Mouse (Mus musculus) liver, embryonic 15.5 days (tissue): Measurements from ENCODE around the gene Ermard. TPM values are rescaled to one million over a fixed set of nuclear protein-coding genes. Genes with fewer than 3 reads are reported as not detected.
A peak's percentile ranks its signal among the peaks of the same experiment; 100 is the strongest.

Experiments
- ATAC-seq: fragments of 200-750 bp; cut with Nextera tagmentation; 2 replicates; pipeline ENCODE4 v1.8.0; 2017; ENCODE audit warnings: moderate number of reproducible peaks, mild to moderate bottlenecking, moderate library complexity; ENCODE audit not compliant: insufficient read depth
- H3K27ac ChIP-seq: fragments of 300-500 bp; sonication (generic); replicated peaks from 2 replicates; pipeline ENCODE4 v1.5.1; 2015; ENCODE audit warnings: mild to moderate bottlenecking, inconsistent platforms
- H3K27me3 ChIP-seq: fragments of 300-500 bp; sonication (generic); 2 replicates; pipeline ENCODE4 v1.6.1; 2015; ENCODE audit warnings: mild to moderate bottlenecking, inconsistent platforms
- H3K36me3 ChIP-seq: fragments of 300-500 bp; sonication (generic); replicated peaks from 2 replicates; pipeline ENCODE4 v1.6.1; 2015; ENCODE audit warnings: moderate library complexity, mild to moderate bottlenecking, inconsistent platforms
- H3K4me1 ChIP-seq: fragments of 300-500 bp; sonication (generic); replicated peaks from 2 replicates; pipeline ENCODE4 v1.6.1; 2015; ENCODE audit warnings: inconsistent platforms
- H3K4me2 ChIP-seq: fragments of 300-500 bp; sonication (generic); 2 replicates; pipeline ENCODE4 v1.6.1; 2015; ENCODE audit warnings: moderate library complexity, mild to moderate bottlenecking, inconsistent platforms
- H3K4me3 ChIP-seq: fragments of 300-500 bp; sonication (generic); replicated peaks from 2 replicates; pipeline ENCODE4 v1.5.1; 2015; ENCODE audit warnings: mild to moderate bottlenecking, inconsistent platforms
- H3K9ac ChIP-seq: fragments of 300-500 bp; sonication (generic); 2 replicates; pipeline ENCODE4 v1.6.1; 2015; ENCODE audit warnings: moderate library complexity, mild to moderate bottlenecking, inconsistent platforms
- H3K9me3 ChIP-seq: fragments of 300-500 bp; sonication (generic); replicated peaks from 2 replicates; pipeline ENCODE4 v1.6.1; 2016; ENCODE audit warnings: inconsistent platforms
- WGBS: fragments of 180-500 bp; shearing (Covaris S2); methylation state at CpG from one replicate; pipeline ENCODE4 v1.1.7; 2015; ENCODE audit warnings: mixed read lengths; ENCODE audit not compliant: insufficient replicate concordance; 5-methylcytosine and 5-hydroxymethylcytosine counted together
- polyA plus RNA-seq: library from polyadenylated mRNA; unstranded; fragments of >200 nt; fragmentation: Nextera tagmentation; extraction: Ambion mirVana; gene quantifications from 2 replicates; pipeline ENCODE4 v1.2.1, GENCODE M21; 2015

Gene Ermard
- polyA plus RNA-seq, 1 experiment from 2014 or later = 23.9 TPM

DNA sequence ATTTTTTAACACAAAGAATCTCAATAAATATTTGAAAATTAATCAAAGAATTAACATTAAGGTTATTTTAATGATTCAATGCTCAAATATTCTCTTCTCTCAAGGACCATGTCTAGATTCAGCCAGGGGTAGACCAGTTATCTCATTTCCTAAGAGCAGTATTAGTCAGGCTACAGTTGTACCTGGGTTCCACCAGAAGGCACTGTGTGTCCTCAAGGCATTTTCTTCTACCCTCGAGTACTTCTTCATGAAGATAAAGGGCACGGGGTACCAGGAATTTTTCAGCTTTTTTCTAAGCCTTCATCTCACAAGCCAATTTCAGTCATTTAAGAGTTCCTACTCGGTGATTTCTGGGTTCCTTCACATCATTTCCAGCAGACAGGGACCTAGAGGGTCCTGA is 50.7 kb downstream of the Ermard start:
- WGBS = 49% methylated on average over 3 of the region's 3 CpGs

DNA sequence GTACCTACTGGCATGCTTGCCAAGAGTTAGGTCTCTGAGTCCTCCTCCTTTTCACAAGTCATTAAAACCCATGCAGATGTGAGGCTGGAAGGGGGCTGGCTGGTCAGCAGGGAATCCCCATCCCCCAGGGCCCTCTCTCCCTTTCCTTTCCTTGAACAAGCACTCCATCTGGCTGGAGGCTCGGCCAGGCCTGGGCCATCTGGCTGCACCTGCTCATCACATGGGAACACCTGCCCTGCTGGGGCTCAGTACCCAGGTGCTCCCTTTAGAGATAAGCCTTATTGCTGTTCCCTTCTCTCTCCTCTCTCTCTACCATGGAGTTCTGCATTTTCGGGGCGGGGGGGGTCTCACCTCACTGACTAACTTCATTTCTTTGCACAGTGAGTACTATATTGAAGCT is 52.5 kb downstream of the Ermard start:
- H3K9me3 ChIP-seq = no peaks in the 10 kb centered on the region
- H3K4me2 ChIP-seq = no peak overlapping the region
- WGBS = 33% methylated on average over 3 of the region's 3 CpGs
- no peak overlapping the region for H3K4me3 ChIP-seq
- no peak for ATAC-seq
- no peak overlapping the region for H3K27ac ChIP-seq
- H3K9ac ChIP-seq = no peak overlapping the region
- no peaks in the 10 kb centered on the region for H3K36me3 ChIP-seq
- H3K27me3 ChIP-seq = peaks cover 7% of the 10 kb centered on the region; the same call in 1 of the 2 replicates
- H3K4me1 ChIP-seq = peaks cover under 1% of the 10 kb centered on the region; the same call in 1 of the 2 replicates

More for the DNA sequence above, 50.7 kb downstream of the Ermard start:
- H3K4me3 ChIP-seq = no peak overlapping the region
- no peaks in the 10 kb centered on the region for H3K9me3 ChIP-seq
- H3K27ac ChIP-seq = no peak overlapping the region
- no peaks in the 10 kb centered on the region for H3K36me3 ChIP-seq
- no peak overlapping the region for H3K4me2 ChIP-seq
- H3K4me1 ChIP-seq = peaks cover 11% of the 10 kb centered on the region
- no peak for ATAC-seq
- no peak overlapping the region for H3K9ac ChIP-seq
- H3K27me3 ChIP-seq = peaks cover 9% of the 10 kb centered on the region; the same call in 1 of the 2 replicates

DNA sequence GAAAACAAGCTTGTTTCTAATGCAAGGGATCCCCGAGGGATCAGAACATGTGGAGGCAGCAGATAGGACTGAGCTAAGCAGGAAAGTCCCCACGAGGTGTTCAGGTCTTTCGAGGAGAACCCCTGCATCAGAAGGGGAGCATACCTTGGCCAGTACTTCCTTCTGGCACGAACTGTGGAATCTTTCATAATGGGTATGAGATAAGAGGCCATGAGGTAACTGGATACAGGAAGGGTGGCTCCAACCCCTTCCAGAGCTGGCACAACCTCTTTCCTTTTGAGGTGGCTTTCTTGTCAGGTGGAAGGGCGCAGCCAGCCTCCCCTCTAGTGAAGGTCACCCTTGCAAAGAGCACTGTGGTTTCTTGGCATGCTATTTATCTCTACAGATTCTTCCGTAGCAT is 55.8 kb downstream of the Ermard start:
- no peak overlapping the region for H3K9ac ChIP-seq
- no peaks in the 10 kb centered on the region for H3K9me3 ChIP-seq
- H3K36me3 ChIP-seq = no peaks in the 10 kb centered on the region
- no peak overlapping the region for H3K27ac ChIP-seq
- H3K4me2 ChIP-seq = no peak overlapping the region
- H3K4me3 ChIP-seq = no peak overlapping the region
- H3K4me1 ChIP-seq = no peaks in the 10 kb centered on the region
- ATAC-seq = no peak
- H3K27me3 ChIP-seq = peaks cover 4% of the 10 kb centered on the region; the same call in 1 of the 2 replicates
- 48% methylated on average over 6 of the region's 6 CpGs for WGBS

DNA sequence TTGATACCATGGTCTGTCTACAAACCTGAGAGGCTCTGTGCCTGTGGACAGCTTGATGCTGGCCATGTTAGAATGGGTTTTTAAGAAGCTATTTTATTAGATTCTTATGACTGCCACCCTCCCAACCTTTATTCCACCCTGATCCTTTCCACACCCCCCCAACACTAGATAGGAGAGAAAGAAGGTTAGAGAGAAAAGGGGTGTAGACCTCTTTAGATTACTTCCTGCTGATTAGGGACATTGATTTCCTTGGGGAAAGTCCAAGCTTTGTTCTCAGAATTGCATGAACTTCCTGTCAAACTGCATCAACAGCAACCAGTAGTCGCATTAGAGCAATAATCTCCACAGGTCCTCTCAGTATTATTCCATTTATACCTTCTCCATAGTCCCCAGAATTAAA is 57.7 kb downstream of the Ermard start:
- WGBS = 36% methylated on average over 1 of the region's 1 CpGs
- no peaks in the 10 kb centered on the region for H3K36me3 ChIP-seq
- no peaks in the 10 kb centered on the region for H3K9me3 ChIP-seq
- H3K4me3 ChIP-seq = no peak overlapping the region
- H3K4me2 ChIP-seq = no peak overlapping the region
- no peak overlapping the region for H3K9ac ChIP-seq
- H3K27ac ChIP-seq = no peak overlapping the region
- H3K4me1 ChIP-seq = no peaks in the 10 kb centered on the region
- no peak for ATAC-seq
- no peaks in the 10 kb centered on the region for H3K27me3 ChIP-seq

DNA sequence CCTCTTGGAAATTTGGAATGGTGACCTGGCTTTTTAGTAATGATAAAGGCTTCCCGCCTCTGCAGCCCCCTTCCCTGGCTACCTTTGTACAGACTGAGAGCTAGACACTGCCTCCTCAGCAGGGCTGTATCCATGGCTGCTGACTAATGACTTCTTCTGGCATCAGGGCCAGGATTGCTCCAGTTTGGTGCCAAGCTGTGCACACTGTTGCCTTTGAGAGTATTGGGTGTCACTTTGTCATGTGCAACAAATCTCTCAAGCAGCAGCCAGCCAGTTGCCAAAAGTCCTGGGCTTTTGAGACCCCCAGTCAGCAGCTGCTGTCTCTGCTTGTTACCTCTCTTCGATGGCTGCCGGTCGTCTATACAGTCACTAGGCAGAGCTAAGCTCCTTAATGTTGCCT is 60.3 kb downstream of the Ermard start:
- Histone ChIP-seq H3K4me1 (no peaks in the 10 kb centered on the region), H3K4me2 (no peak overlapping the region), H3K4me3 (no peak overlapping the region), H3K9ac (no peak overlapping the region), H3K27ac (no peak overlapping the region), H3K27me3 (no peaks in the 10 kb centered on the region), H3K36me3 (no peaks in the 10 kb centered on the region), H3K9me3 (no peaks in the 10 kb centered on the region)
- no peak for ATAC-seq
- WGBS = 67% methylated on average over 4 of the region's 4 CpGs

DNA sequence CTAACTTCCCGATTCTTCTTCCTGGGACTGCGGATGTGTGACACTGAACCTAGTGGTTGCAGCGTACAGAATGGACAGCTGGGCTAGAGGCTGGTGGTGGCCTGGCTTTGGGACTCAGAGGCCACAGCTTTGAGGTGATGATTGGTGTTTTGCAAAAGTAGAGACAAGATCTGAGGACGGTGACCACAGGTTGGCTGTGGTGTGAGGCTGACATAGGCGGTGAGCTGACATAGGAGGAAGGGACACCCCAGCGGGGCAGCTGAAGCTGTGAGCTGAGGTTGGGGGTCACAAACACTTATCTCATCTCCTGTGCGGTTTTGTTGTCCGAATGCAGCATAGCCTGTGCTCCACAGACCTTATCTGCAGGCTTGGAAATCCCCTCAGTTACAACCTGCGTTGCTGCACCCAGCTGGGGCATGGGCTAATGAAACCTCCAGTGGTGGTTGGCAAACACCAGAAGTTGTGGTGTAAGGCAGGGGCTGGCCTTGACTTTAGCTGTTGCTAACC is 66.2 kb downstream of the Ermard start:
- Histone ChIP-seq H3K9ac (no peak overlapping the region), H3K4me3 (no peak overlapping the region), H3K27me3 (peaks cover 4% of the 10 kb centered on the region; the same call in 1 of the 2 replicates), H3K4me1 (no peaks in the 10 kb centered on the region), H3K36me3 (no peaks in the 10 kb centered on the region), H3K27ac (no peak overlapping the region), H3K4me2 (no peak overlapping the region), H3K9me3 (no peaks in the 10 kb centered on the region)
- peak; percentile 12; the same call in 1 of the 2 replicates for ATAC-seq
- WGBS = 36% methylated on average over 9 of the region's 9 CpGs

DNA sequence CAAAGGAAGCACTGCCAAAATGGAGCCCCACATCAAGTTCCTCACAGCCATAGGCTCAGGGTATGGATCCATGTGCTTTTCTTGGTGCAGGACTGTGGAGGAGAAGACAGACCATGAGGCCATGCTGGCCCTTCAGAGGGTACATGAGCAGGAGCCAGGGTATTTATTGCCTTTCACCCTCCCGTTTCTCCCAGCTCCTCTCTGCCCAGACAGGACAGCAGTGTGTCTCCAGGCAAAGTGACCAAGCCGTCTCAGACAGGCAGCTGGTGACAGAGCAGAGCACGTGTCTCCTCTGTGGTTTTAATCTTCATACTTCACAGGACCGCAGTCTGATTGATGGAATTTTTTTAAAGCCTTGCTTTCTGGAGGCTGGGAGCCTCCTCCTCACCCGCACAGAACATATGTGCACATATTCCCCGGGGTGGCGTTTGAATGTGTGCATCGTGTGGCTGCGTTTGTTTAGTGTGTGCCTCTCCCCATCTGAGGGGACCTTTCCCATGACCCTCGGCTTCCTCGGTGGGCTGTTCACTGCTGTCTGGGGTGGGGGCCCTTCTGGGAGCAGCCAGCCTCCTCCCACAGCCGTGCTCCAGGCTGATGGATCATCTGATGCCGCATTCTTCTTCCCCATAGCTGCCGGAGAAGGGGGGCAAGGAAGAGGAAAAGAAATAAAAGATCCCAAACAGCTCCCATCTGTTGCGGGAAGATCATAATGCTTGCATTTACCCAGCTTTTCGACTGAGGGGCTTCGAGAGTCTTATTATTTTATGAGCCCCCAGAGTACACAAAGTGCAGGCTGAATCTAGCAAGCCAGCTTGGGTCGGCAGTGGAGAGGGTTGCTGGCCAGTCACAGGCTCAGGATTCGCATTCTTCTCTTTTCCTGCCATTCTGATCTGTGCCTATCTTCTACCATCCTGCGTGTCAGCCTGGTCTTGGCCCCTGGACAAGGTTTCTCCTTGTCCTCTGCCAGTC is 67.7 kb downstream of the Ermard start:
- Histone ChIP-seq H3K4me2 (no peak overlapping the region), H3K4me1 (no peaks in the 10 kb centered on the region), H3K4me3 (no peak overlapping the region), H3K27ac (no peak overlapping the region), H3K36me3 (no peaks in the 10 kb centered on the region), H3K9ac (no peak overlapping the region), H3K9me3 (no peaks in the 10 kb centered on the region), H3K27me3 (peaks cover 4% of the 10 kb centered on the region; the same call in 1 of the 2 replicates)
- no peak for ATAC-seq
- 48% methylated on average over 20 of the region's 20 CpGs for WGBS

DNA sequence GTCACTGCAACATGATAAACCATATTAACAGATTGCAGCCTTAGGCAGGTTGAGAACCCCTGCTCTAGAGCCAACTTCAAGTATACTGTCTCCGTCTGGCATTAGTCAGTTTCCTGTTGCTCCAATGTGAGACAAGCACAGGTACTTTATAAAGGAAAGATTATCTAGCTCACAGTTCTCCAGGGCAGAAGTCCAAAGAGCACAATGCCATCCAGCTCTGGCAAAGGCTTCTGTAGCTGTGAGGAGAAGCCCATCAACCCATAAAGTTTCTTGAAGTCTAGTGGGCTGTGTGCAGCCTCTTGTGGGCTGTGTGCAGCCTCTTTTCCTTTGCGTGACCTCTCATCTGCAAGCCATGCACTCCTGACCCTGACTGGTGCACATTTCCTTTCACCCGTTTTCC is 74.5 kb downstream of the Ermard start:
- WGBS = 66% methylated on average over 3 of the region's 3 CpGs
- no peaks in the 10 kb centered on the region for H3K4me1 ChIP-seq

GRCm38 (mm10) chr17:15120096-15120495 is 79.1 kb downstream of the Ermard start:
- no peak for ATAC-seq
- no peak overlapping the region for H3K9ac ChIP-seq

More for the DNA sequence above, 74.5 kb downstream of the Ermard start:
- no peak for ATAC-seq
- H3K4me2 ChIP-seq = no peak overlapping the region
- H3K9ac ChIP-seq = no peak overlapping the region
- no peaks in the 10 kb centered on the region for H3K36me3 ChIP-seq
- H3K27me3 ChIP-seq = no peaks in the 10 kb centered on the region
- H3K9me3 ChIP-seq = no peaks in the 10 kb centered on the region
- no peak overlapping the region for H3K4me3 ChIP-seq
- H3K27ac ChIP-seq = no peak overlapping the region

DNA sequence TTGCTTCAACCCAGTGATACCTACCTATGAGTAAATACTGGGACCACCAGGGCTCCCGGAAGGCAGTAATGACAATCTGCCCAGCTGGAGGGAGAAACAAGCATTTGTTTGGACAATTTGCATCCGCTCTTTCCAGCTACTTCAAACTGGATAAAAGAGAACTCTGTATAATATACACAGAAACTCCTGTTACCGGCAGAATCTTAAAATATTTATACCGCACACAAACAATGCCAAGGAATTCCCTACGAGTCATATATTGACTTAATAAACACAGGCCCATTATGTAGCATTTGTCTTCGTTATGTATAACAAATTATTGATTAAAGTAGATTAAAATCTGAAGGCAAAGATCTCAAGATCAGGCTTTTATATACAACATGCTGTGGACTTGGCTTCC is 79.6 kb downstream of the Ermard start:
- H3K9ac ChIP-seq = no peak overlapping the region
- no peaks in the 10 kb centered on the region for H3K27me3 ChIP-seq
- no peak overlapping the region for H3K27ac ChIP-seq
- 71% methylated on average over 6 of the region's 6 CpGs for WGBS
- no peak overlapping the region for H3K4me3 ChIP-seq
- H3K9me3 ChIP-seq = no peaks in the 10 kb centered on the region
- no peak overlapping the region for H3K4me2 ChIP-seq
- no peaks in the 10 kb centered on the region for H3K4me1 ChIP-seq
- no peak for ATAC-seq
- H3K36me3 ChIP-seq = no peaks in the 10 kb centered on the region

More at GRCm38 (mm10) chr17:15120096-15120495, 79.1 kb downstream of the Ermard start:
- Histone ChIP-seq H3K27ac (no peak overlapping the region), H3K36me3 (no peaks in the 10 kb centered on the region), H3K4me3 (no peak overlapping the region), H3K9me3 (no peaks in the 10 kb centered on the region), H3K4me2 (no peak overlapping the region), H3K27me3 (no peaks in the 10 kb centered on the region), H3K4me1 (no peaks in the 10 kb centered on the region)
- WGBS = 77% methylated on average over 4 of the region's 4 CpGs

- Histone ChIP-seq H3K9me3 (no peaks in the 10 kb centered on the region), H3K4me3 (no peak overlapping the region), H3K4me2 (no peak overlapping the region), H3K27ac (no peak overlapping the region), H3K9ac (no peak overlapping the region), H3K27me3 (no peaks in the 10 kb centered on the region), H3K4me1 (no peaks in the 10 kb centered on the region), H3K36me3 (no peaks in the 10 kb centered on the region)
- ATAC-seq = no peak
- WGBS = 16% methylated on average over 9 of the region's 9 CpGs
Measured at GRCm38 (mm10) chr17:15129630-15130287, 88.8 kb downstream of the Ermard start.
